Mouse (Mus musculus): ENCODE results near the gene Fam13a. TPM values are rescaled to one million over a fixed set of nuclear protein-coding genes. Genes with fewer than 3 reads are reported as not detected.

Gene Fam13a
- polyA plus RNA-seq, 2 experiments from 2014 or later = not detected

- ATAC-seq = no peak
Measured at GRCm38 (mm10) chr6:58999044-58999453, 25.3 kb downstream of the Fam13a start.

DNA sequence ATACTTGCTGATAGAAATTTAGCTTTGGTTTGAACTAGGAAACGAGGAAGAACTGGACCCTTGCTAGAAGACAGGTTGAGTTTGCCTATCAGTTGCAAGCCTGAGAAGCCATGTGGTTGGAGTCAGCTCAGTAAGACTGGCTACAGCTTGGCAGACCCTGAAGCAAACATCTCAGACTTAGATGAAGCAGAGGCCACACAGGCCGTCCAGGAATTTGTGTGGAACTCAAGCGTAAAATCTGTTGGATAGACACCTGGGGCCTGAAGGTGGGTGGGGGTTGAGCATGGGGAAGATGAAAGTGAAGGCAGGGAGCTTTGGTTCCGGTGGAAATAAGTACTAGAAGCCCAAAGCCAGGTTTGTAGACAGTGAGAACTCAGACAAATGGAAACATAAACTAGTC, 25.8 kb downstream of the Fam13a start:
- ATAC-seq = no peak

GRCm38 (mm10) chr6:58989149-58989548, 35.2 kb downstream of the Fam13a start:
- ATAC-seq = no peak

DNA sequence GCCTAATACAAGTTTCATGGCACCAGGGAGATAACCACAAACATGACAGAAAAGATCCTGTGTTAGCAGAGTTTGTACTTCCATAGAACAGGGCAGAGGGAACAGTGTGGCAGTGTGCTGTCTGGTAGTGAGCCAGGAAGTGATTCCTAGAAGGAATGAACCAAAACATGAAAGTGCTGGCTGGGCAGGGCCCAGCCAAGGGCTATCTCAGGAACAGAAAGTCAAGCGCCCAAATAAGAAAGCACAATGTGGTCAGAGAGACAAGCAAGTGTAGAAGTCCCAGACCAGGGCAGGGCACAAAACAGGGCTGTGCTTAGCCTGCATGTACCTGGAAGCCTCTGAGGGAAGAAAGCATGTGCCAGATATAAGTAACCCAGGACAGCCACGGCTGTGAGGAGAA, 35.6 kb downstream of the Fam13a start:
- ATAC-seq = no peak

- ATAC-seq = no peak
Measured at GRCm38 (mm10) chr6:58987166-58987565, 37.2 kb downstream of the Fam13a start.

- ATAC-seq = no peak
Measured at GRCm38 (mm10) chr6:58985186-58985585, 39.2 kb downstream of the Fam13a start.

DNA sequence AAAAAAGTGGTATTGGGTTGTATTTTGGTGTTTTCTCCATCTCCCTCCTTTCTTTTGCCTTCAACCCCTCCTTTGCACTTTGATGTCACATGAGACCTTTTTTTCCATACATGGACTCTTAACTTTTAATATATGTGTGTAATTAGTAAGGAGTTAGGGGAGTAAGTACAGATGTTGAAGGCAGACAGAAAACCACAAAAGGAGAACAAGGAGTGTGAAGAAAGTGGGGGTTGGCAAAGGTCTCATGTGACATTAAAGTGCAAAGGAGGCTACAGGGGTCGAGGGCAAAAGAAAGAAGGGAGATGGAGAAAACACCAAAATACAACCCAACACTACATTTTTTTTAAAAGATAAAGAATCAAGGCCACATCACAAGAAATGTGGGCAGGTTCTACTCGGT, 49.1 kb downstream of the Fam13a start:
- ATAC-seq = no peak

GRCm38 (mm10) chr6:58974428-58974827, 49.9 kb downstream of the Fam13a start:
- no peak for ATAC-seq

GRCm38 (mm10) chr6:58972873-58973272, 51.5 kb downstream of the Fam13a start:
- ATAC-seq = no peak

- no peak for ATAC-seq
Measured at GRCm38 (mm10) chr6:58968272-58968671, 56.1 kb downstream of the Fam13a start.

GRCm38 (mm10) chr6:58965071-58965831, 59.1 kb downstream of the Fam13a start:
- ATAC-seq = no peak

GRCm38 (mm10) chr6:58964565-58964964, 59.8 kb downstream of the Fam13a start:
- no peak for ATAC-seq

DNA sequence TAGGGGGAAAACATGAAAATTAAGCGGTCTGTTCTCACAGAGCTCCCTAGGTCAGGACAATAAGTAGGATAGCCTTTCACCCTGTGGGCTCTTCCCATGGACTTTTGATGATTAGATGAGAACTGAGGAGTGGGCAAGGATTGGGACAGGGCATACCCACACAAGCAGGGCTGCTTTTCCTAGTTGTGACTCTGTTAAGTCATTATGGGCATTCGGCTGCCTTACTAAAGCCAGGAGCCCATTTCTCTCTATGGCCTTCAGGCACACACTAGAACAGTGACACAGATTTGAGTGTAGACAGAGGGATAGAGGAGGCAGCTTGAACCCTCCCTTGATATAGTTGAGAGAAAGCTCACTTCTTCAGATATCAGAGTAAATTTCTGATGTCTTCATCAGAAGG, 60.3 kb downstream of the Fam13a start:
- ATAC-seq = no peak

DNA sequence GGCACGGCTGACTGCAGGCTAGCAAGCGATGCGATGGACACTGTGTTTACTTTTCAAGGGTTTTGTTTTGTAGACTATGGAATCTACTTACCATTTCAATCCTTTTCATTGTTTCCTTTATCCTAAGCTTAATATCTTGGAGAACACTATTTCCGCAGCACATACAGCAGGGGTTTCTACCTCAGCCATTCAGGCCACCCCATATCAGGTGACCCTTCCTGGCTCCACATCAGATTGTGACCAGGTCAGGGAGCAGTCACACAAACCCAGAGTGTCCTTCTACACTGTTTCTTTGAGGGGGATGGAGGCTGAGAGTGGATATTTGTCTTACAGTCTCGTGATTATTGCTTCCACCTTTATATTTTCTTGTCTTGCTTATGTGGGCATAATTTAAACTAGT, 61.7 kb downstream of the Fam13a start:
- no peak for ATAC-seq

GRCm38 (mm10) chr6:58960523-58960922, 63.8 kb downstream of the Fam13a start:
- ATAC-seq = no peak

GRCm38 (mm10) chr6:58951128-58951992, 73.0 kb downstream of the Fam13a start:
- ATAC-seq = no peak

GRCm38 (mm10) chr6:58950410-58950809, 73.9 kb downstream of the Fam13a start:
- ATAC-seq = no peak

DNA sequence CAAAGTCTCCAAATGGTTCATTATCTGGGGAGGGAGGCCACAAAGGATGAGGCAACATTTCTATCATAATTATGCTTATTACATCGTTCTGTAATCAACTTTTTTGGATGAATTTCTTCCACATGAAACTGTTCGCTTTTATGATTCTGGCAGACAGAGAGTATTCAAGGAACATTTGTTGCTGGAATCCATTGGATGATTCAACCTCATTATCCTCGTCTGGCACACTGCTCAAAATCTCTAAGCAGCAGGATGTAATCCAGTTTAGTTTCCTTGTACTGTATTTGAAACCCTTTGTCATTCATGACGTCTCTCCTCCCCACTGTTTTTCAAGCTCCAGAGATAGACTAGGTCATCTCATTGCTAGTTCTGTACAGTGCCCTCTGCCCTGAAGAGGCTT, 77.5 kb downstream of the Fam13a start:
- no peak for ATAC-seq

- ATAC-seq = no peak
Measured at GRCm38 (mm10) chr6:58946246-58946645, 78.1 kb downstream of the Fam13a start.

GRCm38 (mm10) chr6:58943958-58944357, 80.4 kb downstream of the Fam13a start:
- no peak for ATAC-seq

DNA sequence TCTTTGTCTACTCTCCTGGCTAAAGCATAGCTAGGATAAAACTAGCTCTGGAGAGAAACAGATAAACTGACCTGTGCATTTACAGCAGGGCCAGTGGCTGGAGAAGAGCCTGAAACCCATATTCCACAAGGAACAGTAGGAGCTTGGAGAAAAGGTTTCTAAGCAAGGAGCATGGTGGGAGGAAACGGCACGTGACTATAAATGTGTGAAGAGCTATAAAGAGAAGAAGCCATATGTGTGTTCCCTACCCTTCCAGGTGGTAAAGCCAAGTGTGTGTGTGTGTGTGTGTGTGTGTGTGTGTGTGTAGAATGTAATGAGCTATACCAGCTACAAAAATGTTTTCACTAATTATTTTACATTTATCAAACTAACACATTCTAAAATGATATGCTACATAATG, 82.1 kb downstream of the Fam13a start:
- ATAC-seq = no peak

GRCm38 (mm10) chr6:58937726-58938125, 86.6 kb downstream of the Fam13a start:
- no peak for ATAC-seq

- ATAC-seq = no peak
Measured at GRCm38 (mm10) chr6:58934144-58934543, 90.2 kb downstream of the Fam13a start.

All from activated CD4-positive, CD25-positive, alpha-beta regulatory T cell, adult 4 months (primary cell).